Mouse (Mus musculus) stomach, embryonic 14.5 days (tissue): ENCODE measurements around the gene Cabp7. TPM values are rescaled to one million over a fixed set of nuclear protein-coding genes. Genes with fewer than 3 reads are reported as not detected.
"Not testable (repeated sequence)": the region's sequence is repeated elsewhere in the genome, so short reads cannot be mapped to it uniquely, and the experiment has no call there.

Experiments used
- ATAC-seq: fragments of 200-750 bp; cut with Nextera tagmentation; 2 replicates; pipeline ENCODE4 v1.8.0; 2017; ENCODE audit warnings: low read depth, moderate TSS enrichment; ENCODE audit not compliant: insufficient number of reproducible peaks, insufficient read depth, low FRiP score
- H3K27ac ChIP-seq: fragments of 300-500 bp; sonication (generic); 2 replicates; pipeline ENCODE4 v1.5.1; 2014; ENCODE audit warnings: mild to moderate bottlenecking, low read length, moderate library complexity, mixed read lengths
- H3K27me3 ChIP-seq: fragments of 300-500 bp; sonication (generic); 2 replicates; pipeline ENCODE4 v1.6.1; 2014; ENCODE audit warnings: low read length, control low read depth, mixed read lengths; ENCODE audit not compliant: control insufficient read depth, insufficient read depth
- H3K36me3 ChIP-seq: fragments of 300-500 bp; sonication (generic); 2 replicates; pipeline ENCODE4 v1.6.1; 2014; ENCODE audit warnings: mild to moderate bottlenecking, control low read depth, low read length, moderate library complexity, mixed read lengths; ENCODE audit not compliant: control insufficient read depth, insufficient read depth
- H3K4me1 ChIP-seq: fragments of 300-500 bp; sonication (generic); 2 replicates; pipeline ENCODE4 v1.6.1; 2014; ENCODE audit warnings: low read length, control low read depth, mixed read lengths; ENCODE audit not compliant: control insufficient read depth, insufficient read depth
- H3K4me2 ChIP-seq: fragments of 300-500 bp; sonication (generic); replicated peaks from 2 replicates; pipeline ENCODE4 v1.6.1; 2014; ENCODE audit warnings: low read depth, low read length, control low read depth
- H3K4me3 ChIP-seq: fragments of 300-500 bp; sonication (generic); 2 replicates; pipeline ENCODE4 v1.5.1; 2014; ENCODE audit warnings: low read depth, low read length, control low read depth
- H3K9ac ChIP-seq: fragments of 300-500 bp; sonication (generic); replicated peaks from 2 replicates; pipeline ENCODE4 v1.6.1; 2014; ENCODE audit warnings: low read depth, mild to moderate bottlenecking, control low read depth, low read length, moderate library complexity, mixed read lengths
- H3K9me3 ChIP-seq: fragments of 300-500 bp; sonication (generic); 2 replicates; pipeline ENCODE4 v1.6.1; 2016; ENCODE audit warnings: low read depth, low read length, control low read depth; ENCODE audit not compliant: control insufficient read depth
- WGBS: fragments of 180-500 bp; shearing (Covaris S2); extraction: QIAGEN DNeasy Blood & Tissue Kit; methylation state at CpG from one replicate; pipeline ENCODE4 v1.1.7; 2014; 5-methylcytosine and 5-hydroxymethylcytosine counted together
- polyA plus RNA-seq: library from polyadenylated mRNA; unstranded; fragments of >200 nt; fragmentation: Nextera tagmentation; extraction: Ambion mirVana; gene quantifications from 2 replicates; pipeline ENCODE4 v1.2.1, GENCODE M21; 2014

Cabp7 gene
- polyA plus RNA-seq, 1 experiment from 2014 or later = 0.16 TPM

GRCm38 (mm10) chr11:4712822-4713221 is 33.8 kb downstream of the Cabp7 start:
- no peak overlapping the region for H3K4me2 ChIP-seq
- no peaks in the 10 kb centered on the region for H3K36me3 ChIP-seq
- no peak overlapping the region for H3K27ac ChIP-seq
- no peaks in the 10 kb centered on the region for H3K4me1 ChIP-seq
- no peak overlapping the region for H3K4me3 ChIP-seq
- ATAC-seq = no peak
- no peaks in the 10 kb centered on the region for H3K9me3 ChIP-seq
- H3K27me3 ChIP-seq = no peaks in the 10 kb centered on the region
- H3K9ac ChIP-seq = no peak overlapping the region

- ATAC-seq, H3K4me2 ChIP-seq, H3K9me3 ChIP-seq, H3K4me3 ChIP-seq, H3K4me1 ChIP-seq, H3K36me3 ChIP-seq, H3K27me3 ChIP-seq, H3K27ac ChIP-seq, H3K9ac ChIP-seq: not testable (repeated sequence)
- WGBS = 87% methylated on average over 4 of the region's 4 CpGs
Observed at GRCm38 (mm10) chr11:4710188-4710587, 36.4 kb downstream of the Cabp7 start.

- Histone ChIP-seq H3K36me3 (peaks cover 18% of the 10 kb centered on the region), H3K27ac (peak overlapping the region; percentile 45; the same call in 1 of the 2 replicates), H3K9me3 (no peaks in the 10 kb centered on the region), H3K4me3 (peak overlapping the region; percentile 80), H3K4me1 (peaks cover 11% of the 10 kb centered on the region), H3K9ac (peak overlapping the region; percentile 53), H3K27me3 (no peaks in the 10 kb centered on the region), H3K4me2 (peak overlapping the region; percentile 80)
- no peak for ATAC-seq
- WGBS = 6% methylated on average over 4 of the region's 4 CpGs
Observed at GRCm38 (mm10) chr11:4705178-4705577, 41.4 kb downstream of the Cabp7 start.

- H3K4me1 ChIP-seq = peaks cover 11% of the 10 kb centered on the region
- ATAC-seq = peak; percentile 97
- H3K36me3 ChIP-seq = peaks cover 18% of the 10 kb centered on the region
- H3K9me3 ChIP-seq = no peaks in the 10 kb centered on the region
- peak within 1 kb of the TSS; percentile 87 for H3K9ac ChIP-seq
- no peaks in the 10 kb centered on the region for H3K27me3 ChIP-seq
- peak within 1 kb of the TSS; percentile 80 for H3K4me2 ChIP-seq
- WGBS = under 1% methylated on average over 47 of the region's 47 CpGs
- peak within 1 kb of the TSS; percentile 45; the same call in 1 of the 2 replicates for H3K27ac ChIP-seq
- H3K4me3 ChIP-seq = peak within 1 kb of the TSS; percentile 80
Observed at GRCm38 (mm10) chr11:4704072-4704964, 42.3 kb downstream of the Cabp7 start, which contains the start of the genes Uqcr10 and Zmat5. Gene Uqcr10 (minus strand): TSS chr11:4704342. Gene Zmat5 (plus strand): TSS chr11:4704678.

- Histone ChIP-seq H3K4me1 (peaks cover 11% of the 10 kb centered on the region), H3K4me3 (peak overlapping the region; percentile 80), H3K27me3 (no peaks in the 10 kb centered on the region), H3K9ac (peak overlapping the region; percentile 87), H3K36me3 (peaks cover 18% of the 10 kb centered on the region), H3K4me2 (peak overlapping the region; percentile 80), H3K27ac (no peak overlapping the region), H3K9me3 (no peaks in the 10 kb centered on the region)
- ATAC-seq = no peak
- 6% methylated on average over 12 of the region's 12 CpGs for WGBS
Observed at GRCm38 (mm10) chr11:4703688-4704071, 42.9 kb downstream of the Cabp7 start.

GRCm38 (mm10) chr11:4700726-4701125 is 45.9 kb downstream of the Cabp7 start:
- peaks cover 18% of the 10 kb centered on the region for H3K36me3 ChIP-seq
- peaks cover 11% of the 10 kb centered on the region for H3K4me1 ChIP-seq
- no peak overlapping the region for H3K9ac ChIP-seq
- H3K27me3 ChIP-seq = no peaks in the 10 kb centered on the region
- H3K27ac ChIP-seq = no peak overlapping the region
- H3K9me3 ChIP-seq = no peaks in the 10 kb centered on the region
- no peak for ATAC-seq
- 73% methylated on average over 8 of the region's 8 CpGs for WGBS
- no peak overlapping the region for H3K4me3 ChIP-seq
- no peak overlapping the region for H3K4me2 ChIP-seq

- Histone ChIP-seq H3K9me3 (no peaks in the 10 kb centered on the region), H3K36me3 (peaks cover 18% of the 10 kb centered on the region), H3K4me2 (no peak overlapping the region), H3K9ac (no peak overlapping the region), H3K27me3 (no peaks in the 10 kb centered on the region), H3K4me3 (no peak overlapping the region), H3K4me1 (no peaks in the 10 kb centered on the region), H3K27ac (no peak overlapping the region)
- ATAC-seq = no peak
- 33% methylated on average over 7 of the region's 7 CpGs for WGBS
Observed at GRCm38 (mm10) chr11:4697043-4697983, 49.3 kb downstream of the Cabp7 start.

- H3K4me3 ChIP-seq = no peak overlapping the region
- WGBS = 90% methylated on average over 11 of the region's 11 CpGs
- no peaks in the 10 kb centered on the region for H3K27me3 ChIP-seq
- no peak for ATAC-seq
- H3K4me2 ChIP-seq = no peak overlapping the region
- no peak overlapping the region for H3K9ac ChIP-seq
- H3K4me1 ChIP-seq = no peaks in the 10 kb centered on the region
- H3K27ac ChIP-seq = no peak overlapping the region
- H3K9me3 ChIP-seq = no peaks in the 10 kb centered on the region
- H3K36me3 ChIP-seq = no peaks in the 10 kb centered on the region
Observed at GRCm38 (mm10) chr11:4692162-4692561, 54.4 kb downstream of the Cabp7 start.
